Mouse (Mus musculus): ENCODE measurements around the gene Ccer1. TPM values are rescaled to one million over a fixed set of nuclear protein-coding genes. Genes with fewer than 3 reads are reported as not detected.

Ccer1 gene
- polyA plus RNA-seq, 1 experiment from 2014 or later: not detected

GRCm38 (mm10) chr10:97693398-97694135, 708 bp downstream of the Ccer1 start:
- ATAC-seq (ENCODE audit: low read depth): no peak
- Histone ChIP-seq H3K27me3 (ENCODE audit: control insufficient read depth, insufficient read depth, low read depth, low read length) (no peaks in the 10 kb centered on the region), H3K4me1 (replicated peaks; ENCODE audit: control insufficient read depth, insufficient read depth, low read length) (no peaks in the 10 kb centered on the region), H3K4me2 (ENCODE audit: low read depth, low read length) (no peak overlapping the region), H3K27ac (ENCODE audit: low read length) (no peak overlapping the region), H3K36me3 (ENCODE audit: control insufficient read depth, insufficient read depth, low read length) (no peaks in the 10 kb centered on the region), H3K9me3 (ENCODE audit: control insufficient read depth, low read length) (peaks cover 5% of the 10 kb centered on the region; the same call in 1 of the 2 replicates), H3K4me3 (ENCODE audit: low read length) (no peak overlapping the region), H3K9ac (ENCODE audit: low read length) (no peak overlapping the region)
- 91% methylated on average over 35 of the region's 37 CpGs for WGBS

DNA sequence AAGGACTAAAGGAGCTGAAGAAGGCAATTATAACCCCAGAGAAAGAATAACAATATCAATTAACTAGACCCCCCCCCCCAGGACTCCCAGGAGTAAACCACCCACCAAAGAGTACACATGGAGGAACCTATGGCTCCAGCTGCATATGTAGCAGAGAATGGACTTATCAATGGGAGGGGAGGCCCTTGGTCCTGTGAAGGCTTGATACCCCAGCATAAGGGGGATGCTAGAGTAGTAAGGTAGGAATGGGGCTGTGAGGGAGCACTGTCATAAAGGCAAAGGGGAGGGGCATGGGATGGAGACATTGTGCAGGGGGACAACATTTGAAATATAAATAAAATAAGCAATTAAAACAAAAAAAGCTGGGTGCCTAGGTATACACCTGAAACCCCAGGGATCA, 9.5 kb downstream of the Ccer1 start:
- no peak overlapping the region for H3K27ac ChIP-seq (ENCODE audit: low read length)
- no peak for ATAC-seq (ENCODE audit: low read depth)
- no peak overlapping the region for H3K9ac ChIP-seq (ENCODE audit: low read length)
- H3K27me3 ChIP-seq (ENCODE audit: control insufficient read depth, insufficient read depth, low read depth, low read length): no peaks in the 10 kb centered on the region
- H3K4me3 ChIP-seq (ENCODE audit: low read length): no peak overlapping the region
- no peaks in the 10 kb centered on the region for H3K9me3 ChIP-seq (ENCODE audit: control insufficient read depth, low read length)
- no peaks in the 10 kb centered on the region for H3K36me3 ChIP-seq (ENCODE audit: control insufficient read depth, insufficient read depth, low read length)
- H3K4me2 ChIP-seq (ENCODE audit: low read depth, low read length): no peak overlapping the region
- H3K4me1 ChIP-seq (replicated peaks; ENCODE audit: control insufficient read depth, insufficient read depth, low read length): no peaks in the 10 kb centered on the region

GRCm38 (mm10) chr10:97704562-97704961, 11.7 kb downstream of the Ccer1 start:
- Histone ChIP-seq H3K4me1 (replicated peaks; ENCODE audit: control insufficient read depth, insufficient read depth, low read length) (no peaks in the 10 kb centered on the region), H3K27ac (ENCODE audit: low read length) (no peak overlapping the region), H3K4me3 (ENCODE audit: low read length) (no peak overlapping the region), H3K9ac (ENCODE audit: low read length) (no peak overlapping the region), H3K36me3 (ENCODE audit: control insufficient read depth, insufficient read depth, low read length) (no peaks in the 10 kb centered on the region), H3K4me2 (ENCODE audit: low read depth, low read length) (no peak overlapping the region), H3K27me3 (ENCODE audit: control insufficient read depth, insufficient read depth, low read depth, low read length) (no peaks in the 10 kb centered on the region), H3K9me3 (ENCODE audit: control insufficient read depth, low read length) (no peaks in the 10 kb centered on the region)
- WGBS: 45% methylated on average over 1 of the region's 1 CpGs
- ATAC-seq (ENCODE audit: low read depth): no peak

DNA sequence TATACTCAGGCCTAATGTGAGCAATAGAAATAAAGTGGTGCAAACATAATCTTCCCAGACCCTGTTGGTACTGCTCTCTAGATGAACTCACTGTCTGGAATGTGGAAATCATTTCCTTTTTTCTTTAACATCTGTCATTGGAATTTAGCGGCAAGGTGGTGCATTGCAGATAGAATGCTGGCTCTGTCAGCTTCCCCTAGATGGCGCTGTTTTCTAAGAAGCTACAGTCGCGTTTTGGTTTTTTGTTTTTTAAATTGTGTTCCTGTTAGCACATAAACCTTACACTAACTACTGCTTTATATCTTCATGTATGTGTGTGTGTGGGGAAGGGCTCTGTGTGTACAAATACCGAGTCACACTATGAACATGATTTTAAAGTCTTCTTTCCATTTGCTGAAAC, 19.8 kb downstream of the Ccer1 start:
- no peak overlapping the region for H3K4me2 ChIP-seq (ENCODE audit: low read depth, low read length)
- H3K4me1 ChIP-seq (replicated peaks; ENCODE audit: control insufficient read depth, insufficient read depth, low read length): no peaks in the 10 kb centered on the region
- no peak for ATAC-seq (ENCODE audit: low read depth)
- H3K9ac ChIP-seq (ENCODE audit: low read length): no peak overlapping the region
- no peak overlapping the region for H3K4me3 ChIP-seq (ENCODE audit: low read length)
- no peak overlapping the region for H3K27ac ChIP-seq (ENCODE audit: low read length)
- no peaks in the 10 kb centered on the region for H3K36me3 ChIP-seq (ENCODE audit: control insufficient read depth, insufficient read depth, low read length)
- WGBS: 4% methylated on average over 5 of the region's 5 CpGs
- no peaks in the 10 kb centered on the region for H3K9me3 ChIP-seq (ENCODE audit: control insufficient read depth, low read length)
- no peaks in the 10 kb centered on the region for H3K27me3 ChIP-seq (ENCODE audit: control insufficient read depth, insufficient read depth, low read depth, low read length)

DNA sequence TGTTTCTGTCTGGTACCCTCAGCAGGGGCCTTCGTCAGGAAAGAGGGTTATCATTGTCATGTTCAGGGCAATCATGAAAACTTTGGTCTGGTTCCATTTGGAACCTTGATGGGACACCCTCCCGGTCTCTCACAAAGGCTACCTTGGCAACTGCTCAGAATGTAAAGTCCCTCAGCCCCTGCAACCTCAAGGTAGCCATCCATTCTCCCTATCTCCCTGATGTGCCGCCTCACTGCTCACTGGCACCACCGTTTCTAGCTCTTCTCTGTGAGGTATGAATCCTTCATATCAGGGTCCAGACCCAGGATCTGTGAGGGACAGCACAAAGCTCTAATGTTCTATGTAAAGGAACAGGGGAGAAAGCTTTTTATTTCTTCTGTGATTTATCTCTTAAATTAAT, 21.7 kb downstream of the Ccer1 start:
- Histone ChIP-seq H3K4me2 (ENCODE audit: low read depth, low read length) (no peak overlapping the region), H3K27ac (ENCODE audit: low read length) (no peak overlapping the region), H3K4me3 (ENCODE audit: low read length) (no peak overlapping the region), H3K36me3 (ENCODE audit: control insufficient read depth, insufficient read depth, low read length) (no peaks in the 10 kb centered on the region), H3K9me3 (ENCODE audit: control insufficient read depth, low read length) (no peaks in the 10 kb centered on the region), H3K27me3 (ENCODE audit: control insufficient read depth, insufficient read depth, low read depth, low read length) (no peaks in the 10 kb centered on the region), H3K4me1 (replicated peaks; ENCODE audit: control insufficient read depth, insufficient read depth, low read length) (no peaks in the 10 kb centered on the region), H3K9ac (ENCODE audit: low read length) (no peak overlapping the region)
- no peak for ATAC-seq (ENCODE audit: low read depth)
- WGBS: 76% methylated on average over 4 of the region's 4 CpGs

GRCm38 (mm10) chr10:97715289-97715906, 22.5 kb downstream of the Ccer1 start:
- H3K4me3 ChIP-seq (ENCODE audit: low read length): no peak overlapping the region
- no peak overlapping the region for H3K9ac ChIP-seq (ENCODE audit: low read length)
- no peaks in the 10 kb centered on the region for H3K9me3 ChIP-seq (ENCODE audit: control insufficient read depth, low read length)
- H3K4me1 ChIP-seq (replicated peaks; ENCODE audit: control insufficient read depth, insufficient read depth, low read length): no peaks in the 10 kb centered on the region
- H3K36me3 ChIP-seq (ENCODE audit: control insufficient read depth, insufficient read depth, low read length): no peaks in the 10 kb centered on the region
- no peak overlapping the region for H3K4me2 ChIP-seq (ENCODE audit: low read depth, low read length)
- H3K27me3 ChIP-seq (ENCODE audit: control insufficient read depth, insufficient read depth, low read depth, low read length): no peaks in the 10 kb centered on the region
- 75% methylated on average over 3 of the region's 3 CpGs for WGBS
- H3K27ac ChIP-seq (ENCODE audit: low read length): no peak overlapping the region
- no peak for ATAC-seq (ENCODE audit: low read depth)

- H3K4me1 ChIP-seq (replicated peaks; ENCODE audit: control insufficient read depth, insufficient read depth, low read length): no peaks in the 10 kb centered on the region
- H3K4me3 ChIP-seq (ENCODE audit: low read length): no peak overlapping the region
- H3K27me3 ChIP-seq (ENCODE audit: control insufficient read depth, insufficient read depth, low read depth, low read length): no peaks in the 10 kb centered on the region
- 83% methylated on average over 1 of the region's 1 CpGs for WGBS
- no peak overlapping the region for H3K27ac ChIP-seq (ENCODE audit: low read length)
- no peaks in the 10 kb centered on the region for H3K36me3 ChIP-seq (ENCODE audit: control insufficient read depth, insufficient read depth, low read length)
- no peak overlapping the region for H3K9ac ChIP-seq (ENCODE audit: low read length)
- no peaks in the 10 kb centered on the region for H3K9me3 ChIP-seq (ENCODE audit: control insufficient read depth, low read length)
- no peak overlapping the region for H3K4me2 ChIP-seq (ENCODE audit: low read depth, low read length)
- ATAC-seq (ENCODE audit: low read depth): no peak
Measured at GRCm38 (mm10) chr10:97717233-97717632, 24.4 kb downstream of the Ccer1 start.

DNA sequence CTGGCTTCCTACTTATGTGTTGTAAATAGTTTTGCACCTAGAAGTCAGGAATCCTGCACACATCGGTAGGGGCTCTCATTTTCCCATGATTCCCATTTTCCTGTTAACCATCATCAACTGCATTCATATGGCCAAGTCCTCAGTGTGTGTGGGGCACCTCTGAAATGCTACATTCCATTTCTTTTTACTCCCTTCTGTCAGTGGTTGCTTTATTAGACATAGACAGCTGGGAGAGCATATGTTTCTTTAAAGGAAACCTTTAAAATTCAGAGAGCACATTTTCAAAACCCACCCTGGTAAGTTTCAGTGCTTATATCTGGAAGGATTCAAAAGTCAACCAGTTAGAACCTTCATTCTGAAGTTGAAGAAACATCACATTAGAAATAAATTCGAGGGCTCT, 25.2 kb downstream of the Ccer1 start:
- H3K27me3 ChIP-seq (ENCODE audit: control insufficient read depth, insufficient read depth, low read depth, low read length): no peaks in the 10 kb centered on the region
- WGBS: 72% methylated on average over 2 of the region's 2 CpGs
- no peak overlapping the region for H3K4me3 ChIP-seq (ENCODE audit: low read length)
- no peak for ATAC-seq (ENCODE audit: low read depth)
- H3K4me1 ChIP-seq (replicated peaks; ENCODE audit: control insufficient read depth, insufficient read depth, low read length): no peaks in the 10 kb centered on the region
- no peak overlapping the region for H3K9ac ChIP-seq (ENCODE audit: low read length)
- H3K36me3 ChIP-seq (ENCODE audit: control insufficient read depth, insufficient read depth, low read length): no peaks in the 10 kb centered on the region
- H3K27ac ChIP-seq (ENCODE audit: low read length): no peak overlapping the region
- no peaks in the 10 kb centered on the region for H3K9me3 ChIP-seq (ENCODE audit: control insufficient read depth, low read length)
- no peak overlapping the region for H3K4me2 ChIP-seq (ENCODE audit: low read depth, low read length)

- no peaks in the 10 kb centered on the region for H3K9me3 ChIP-seq (ENCODE audit: control insufficient read depth, low read length)
- 47% methylated on average over 1 of the region's 1 CpGs for WGBS
- no peak overlapping the region for H3K27ac ChIP-seq (ENCODE audit: low read length)
- no peak overlapping the region for H3K9ac ChIP-seq (ENCODE audit: low read length)
- H3K4me2 ChIP-seq (ENCODE audit: low read depth, low read length): no peak overlapping the region
- H3K4me3 ChIP-seq (ENCODE audit: low read length): no peak overlapping the region
- ATAC-seq (ENCODE audit: low read depth): peak; percentile 61; the same call in 1 of the 2 replicates
- no peaks in the 10 kb centered on the region for H3K36me3 ChIP-seq (ENCODE audit: control insufficient read depth, insufficient read depth, low read length)
- H3K4me1 ChIP-seq (replicated peaks; ENCODE audit: control insufficient read depth, insufficient read depth, low read length): no peaks in the 10 kb centered on the region
- no peaks in the 10 kb centered on the region for H3K27me3 ChIP-seq (ENCODE audit: control insufficient read depth, insufficient read depth, low read depth, low read length)
Measured at GRCm38 (mm10) chr10:97720625-97721024, 27.8 kb downstream of the Ccer1 start.
